Mouse (Mus musculus) spleen, adult 2 months (tissue): Measurements from ENCODE around the gene Prr19.

Experiments
- CTCF ChIP-seq: fragments of 200-500 bp; IDR thresholded peaks from 2 replicates; pipeline ENCODE4 v1.5.1; 2011; ENCODE audit warnings: mild to moderate bottlenecking, inconsistent platforms; ENCODE audit not compliant: insufficient read depth, insufficient read length, insufficient replicate concordance; ENCODE audit errors: extremely low read depth
- POLR2A ChIP-seq: fragments of 200-500 bp; IDR thresholded peaks from 2 replicates; pipeline ENCODE4 v1.6.1; 2011; ENCODE audit warnings: low read depth, low read length, inconsistent platforms

DNA sequence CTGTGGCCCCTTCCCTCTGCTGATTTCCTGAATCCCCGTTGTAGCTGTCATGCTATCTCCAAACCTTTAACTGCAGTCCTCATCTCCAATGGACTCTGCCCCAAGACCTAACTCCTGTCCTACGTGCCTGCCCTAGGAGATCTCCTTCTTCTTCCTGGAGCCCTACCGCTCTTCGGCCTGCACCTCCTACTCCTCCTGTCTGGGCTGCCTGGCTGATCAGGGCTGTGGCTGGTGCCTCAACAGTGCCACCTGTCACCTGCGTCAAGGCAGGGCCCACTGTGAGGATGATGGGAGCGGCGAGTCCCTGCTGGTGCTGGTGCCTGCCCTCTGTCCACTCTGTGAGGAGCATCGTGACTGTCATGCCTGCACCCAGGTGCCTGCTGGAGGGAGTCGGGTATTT lies 38.1 kb downstream of the Prr19 start:
- TF ChIP-seq CTCF, result no peak
- no peak for TF ChIP-seq POLR2A
